Comparison of ENCODE assay signal across 25 mouse cellular contexts in genomic region chr14:8134234-8134633, GRCm38 (mm10). TPM values are rescaled to one million over a fixed set of nuclear protein-coding genes. Genes with fewer than 3 reads are reported as not detected.
DNase-seq lines count a peak whose midpoint lies in the region; ATAC-seq and TF ChIP-seq lines count a peak whose summit lies in the region.
"Had no signal": no experiment of that assay in that cellular context is flagged by ENCODE, and none has a peak within 500 bp of the region (broad histone marks: within the 10 kb centered on the region; RNA-seq: fewer than 3 reads in every experiment).

No protein-coding gene starts in this region.

- no peak for TF ChIP-seq CTCF in heart, adult 2 months (IDR thresholded peaks at IDR 0.05)
- no peak for TF ChIP-seq CTCF in kidney, postnatal 0 days (IDR thresholded peaks at IDR 0.05; ENCODE audit: low read depth)
- no peak for TF ChIP-seq CTCF in testis, adult 2 months (IDR thresholded peaks at IDR 0.05; ENCODE audit: control insufficient read depth, insufficient read depth, insufficient replicate concordance, low read depth, low read length)

- H3K36me3 ChIP-seq in heart, adult 2 months (ENCODE audit: control insufficient read depth, insufficient read depth, low read length) = peaks cover 3% of the 10 kb centered on the region; the same call in 1 of the 2 replicates
- peaks cover 26% of the 10 kb centered on the region for H3K36me3 ChIP-seq in kidney, postnatal 0 days (ENCODE audit: insufficient read depth, low read length)
- peaks cover 32% of the 10 kb centered on the region for H3K36me3 ChIP-seq in kidney, embryonic 15.5 days
- H3K36me3 ChIP-seq in testis, adult 2 months (ENCODE audit: control insufficient read depth, insufficient read depth, low read length) = no peaks in the 10 kb centered on the region; the same call in 1 of the 2 replicates
- H3K36me3 ChIP-seq: forebrain, embryonic 10.5 days; stomach, embryonic 15.5 days had no signal

- H3K9ac ChIP-seq in heart, adult 2 months (ENCODE audit: low read depth, low read length) = no peak overlapping the region
- H3K9ac ChIP-seq in kidney, postnatal 0 days (ENCODE audit: low read depth, low read length) = no peak overlapping the region
- no peak overlapping the region for H3K9ac ChIP-seq in kidney, embryonic 15.5 days
- H3K9ac ChIP-seq: embryonic facial prominence, embryonic 15.5 days; forebrain, postnatal 0 days; hindbrain, embryonic 15.5 days; midbrain, embryonic 13.5 days; stomach, embryonic 15.5 days had no signal

- H3K27ac ChIP-seq in heart, adult 2 months = peak overlapping the region; percentile 61
- H3K27ac ChIP-seq in kidney, postnatal 0 days = peak overlapping the region; percentile 19; the same call in 1 of the 2 replicates
- H3K27ac ChIP-seq in kidney, embryonic 15.5 days = no peak overlapping the region
- peak overlapping the region; percentile 73; the same call in 1 of the 2 replicates for H3K27ac ChIP-seq in testis, adult 2 months (ENCODE audit: control insufficient read depth, insufficient read depth, low read depth, low read length)
- H3K27ac ChIP-seq: forebrain, embryonic 10.5 days; hindbrain, embryonic 15.5 days; midbrain, embryonic 13.5 days; stomach, embryonic 15.5 days had no signal

- no peak for ATAC-seq in kidney, postnatal 0 days (replicated peaks; ENCODE audit: low FRiP score, low read depth)
- no peak for ATAC-seq in kidney, embryonic 15.5 days (replicated peaks; ENCODE audit: low FRiP score)
- ATAC-seq: activated CD4-positive, CD25-positive, alpha-beta regulatory T cell, adult 4 months; forebrain, postnatal 0 days; midbrain, embryonic 13.5 days had no signal

- no peaks in the 10 kb centered on the region for H3K27me3 ChIP-seq in heart, adult 2 months (ENCODE audit: control insufficient read depth, insufficient read depth, low read length)
- H3K27me3 ChIP-seq in kidney, postnatal 0 days (ENCODE audit: insufficient read depth, low read length) = no peaks in the 10 kb centered on the region
- no peaks in the 10 kb centered on the region for H3K27me3 ChIP-seq in kidney, embryonic 15.5 days
- no peaks in the 10 kb centered on the region for H3K27me3 ChIP-seq in testis, adult 2 months (ENCODE audit: control insufficient read depth, insufficient read depth, low read length)
- H3K27me3 ChIP-seq: embryonic facial prominence, embryonic 15.5 days; hindbrain, embryonic 15.5 days; midbrain, embryonic 13.5 days; stomach, embryonic 15.5 days had no signal

- no peak for TF ChIP-seq POLR2A in heart, adult 2 months (IDR thresholded peaks at IDR 0.05; ENCODE audit: insufficient read depth, low read depth, low read length)
- TF ChIP-seq POLR2A in testis, adult 2 months (IDR thresholded peaks at IDR 0.05; ENCODE audit: control insufficient read depth, low read depth, low read length) = no peak

- no peaks in the 10 kb centered on the region for H3K9me3 ChIP-seq in kidney, postnatal 0 days (replicated peaks; ENCODE audit: low read length)
- no peaks in the 10 kb centered on the region for H3K9me3 ChIP-seq in kidney, embryonic 15.5 days (replicated peaks)
- H3K9me3 ChIP-seq: embryonic facial prominence, embryonic 15.5 days; forebrain, embryonic 10.5 days; G1E; hindbrain, embryonic 15.5 days; midbrain, embryonic 13.5 days; stomach, embryonic 15.5 days had no signal

- WGBS in heart, adult 2 months = 51% methylated on average over 2 of the region's 2 CpGs
- WGBS in kidney, postnatal 0 days = 75% methylated on average over 2 of the region's 2 CpGs
- 69% methylated on average over 2 of the region's 2 CpGs for WGBS in kidney, embryonic 15.5 days

- TF ChIP-seq EP300 in heart, adult 2 months (IDR thresholded peaks at IDR 0.05; ENCODE audit: insufficient read depth, low read depth, low read length) = no peak

- H3K79me2 ChIP-seq in heart, adult 2 months (replicated peaks; ENCODE audit: control insufficient read depth, insufficient read depth, low read length) = no peaks in the 10 kb centered on the region

- no peak overlapping the region for H3K4me3 ChIP-seq in heart, adult 2 months
- H3K4me3 ChIP-seq in kidney, postnatal 0 days (replicated peaks; ENCODE audit: low read depth, low read length) = no peak overlapping the region
- H3K4me3 ChIP-seq in kidney, embryonic 15.5 days (replicated peaks) = no peak overlapping the region
- H3K4me3 ChIP-seq in testis, adult 2 months (ENCODE audit: control insufficient read depth, low read depth, low read length) = no peak overlapping the region
- H3K4me3 ChIP-seq: embryonic facial prominence, embryonic 15.5 days; forebrain, embryonic 10.5 days; hindbrain, embryonic 15.5 days; midbrain, embryonic 13.5 days; stomach, embryonic 15.5 days had no signal

- no peak overlapping the region for H3K4me2 ChIP-seq in kidney, postnatal 0 days (ENCODE audit: low read length)
- H3K4me2 ChIP-seq in kidney, embryonic 15.5 days = no peak overlapping the region
- H3K4me2 ChIP-seq: embryonic facial prominence, embryonic 15.5 days; hindbrain, embryonic 15.5 days; midbrain, embryonic 13.5 days; stomach, embryonic 15.5 days had no signal

- intact Hi-C loops in heart, adult 2 months (cut with DNase I) = no loop called here
- intact Hi-C loops in heart, postnatal 25 days (cut with DNase I) = no loop called here

- H3K4me1 ChIP-seq in heart, adult 2 months (ENCODE audit: control insufficient read depth, insufficient read depth, low read length) = peaks cover 1% of the 10 kb centered on the region; the same call in 1 of the 2 replicates
- H3K4me1 ChIP-seq in kidney, postnatal 0 days (replicated peaks; ENCODE audit: insufficient read depth, low read length) = no peaks in the 10 kb centered on the region
- no peaks in the 10 kb centered on the region for H3K4me1 ChIP-seq in kidney, embryonic 15.5 days
- peaks cover 2% of the 10 kb centered on the region; the same call in 1 of the 2 replicates for H3K4me1 ChIP-seq in testis, adult 2 months (ENCODE audit: control insufficient read depth, insufficient read depth, low read length)
- H3K4me1 ChIP-seq: midbrain, embryonic 13.5 days; stomach, embryonic 15.5 days had no signal

- DNase-seq in heart, adult 2 months = no peak
- DNase-seq in heart, postnatal 25 days (ENCODE audit: low spot score) = no peak
- DNase-seq in kidney, postnatal 0 days (ENCODE audit: low spot score) = no peak
- no peak for DNase-seq in testis, postnatal 10 days (ENCODE audit: low spot score)
- no peak for DNase-seq in spleen, postnatal 36 days (ENCODE audit: low spot score in 2 of 2)
- no peak for DNase-seq in urinary bladder, postnatal 4 days (ENCODE audit: low spot score in 2 of 2)
- DNase-seq: adrenal gland, postnatal 10 days; cerebellum, adult 11 months; cerebellum, postnatal 10 days; forebrain, postnatal 0 days; gastrocnemius, postnatal 36 days; heart, postnatal 14 days; kidney, adult 11 months; kidney, postnatal 10 days; liver; thymus, postnatal 25 days had no signal

RNA-seq across cellular contexts. Expression of gene Pxk, which starts 36.2 kb away (rescaled TPM):
- 10 to 100 TPM; 23.1 to 24.6 TPM for total RNA-seq in heart, adult 2 months (2021)
- polyA plus RNA-seq in heart, adult 2 months (2012; rRNA removed) = 18.3 and 27.3 TPM in 2 replicates
- total RNA-seq in heart, postnatal 25 days (2021) = 10 to 100 TPM; 20.0 to 23.2 TPM
- polyA plus RNA-seq in kidney, postnatal 0 days (2015; fragmentation: Nextera tagmentation; extraction: Ambion mirVana) = 39.4 and 41.7 TPM in 2 replicates
- 33.7 and 35.1 TPM in 2 replicates for polyA plus RNA-seq in kidney, embryonic 15.5 days (2015; fragmentation: Nextera tagmentation; extraction: Ambion mirVana)
- polyA plus RNA-seq in testis, adult 2 months (2012; rRNA removed) = 39.4 and 44.0 TPM in 2 replicates

RNA-seq across cellular contexts. Expression of gene Pdhb, which starts 38.6 kb away (rescaled TPM):
- 100 to 1,000 TPM; 722 to 825 TPM for total RNA-seq in heart, adult 2 months (2021)
- polyA plus RNA-seq in heart, adult 2 months (2012; rRNA removed) = 324 and 636 TPM in 2 replicates
- total RNA-seq in heart, postnatal 25 days (2021) = 100 to 1,000 TPM; 896 to 959 TPM
- polyA plus RNA-seq in kidney, postnatal 0 days (2015; fragmentation: Nextera tagmentation; extraction: Ambion mirVana) = 318 and 322 TPM in 2 replicates
- 235 and 241 TPM in 2 replicates for polyA plus RNA-seq in kidney, embryonic 15.5 days (2015; fragmentation: Nextera tagmentation; extraction: Ambion mirVana)
- polyA plus RNA-seq in testis, adult 2 months (2012; rRNA removed) = 97.6 and 115 TPM in 2 replicates

RNA-seq across cellular contexts. Expression of gene Rpp14, which starts 54.1 kb away (rescaled TPM):
- total RNA-seq in heart, adult 2 months (2021) = 10 to 100 TPM; 23.1 to 29.7 TPM
- polyA plus RNA-seq in heart, adult 2 months (2012; rRNA removed) = 11.2 and 16.7 TPM in 2 replicates
- total RNA-seq in heart, postnatal 25 days (2021) = 10 to 100 TPM; 19.0 to 23.8 TPM
- 58.9 and 61.8 TPM in 2 replicates for polyA plus RNA-seq in kidney, postnatal 0 days (2015; fragmentation: Nextera tagmentation; extraction: Ambion mirVana)
- 53.0 and 55.5 TPM in 2 replicates for polyA plus RNA-seq in kidney, embryonic 15.5 days (2015; fragmentation: Nextera tagmentation; extraction: Ambion mirVana)
- 3.0 and 3.3 TPM in 2 replicates for polyA plus RNA-seq in testis, adult 2 months (2012; rRNA removed)
